Mouse (Mus musculus) megakaryocyte, embryonic 14.5 days (primary cell): ENCODE measurements around the gene Stox2. TPM values are rescaled to one million over a fixed set of nuclear protein-coding genes. Genes with fewer than 3 reads are reported as not detected.

Experiments used
- H3K27me3 ChIP-seq: replicated peaks from 2 replicates; pipeline ENCODE3; 2012; ENCODE audit warnings: inconsistent platforms
- H3K36me3 ChIP-seq: replicated peaks from 2 replicates; pipeline ENCODE3; 2012; ENCODE audit warnings: low read length, inconsistent platforms, mixed read lengths
- H3K4me1 ChIP-seq: 2 replicates; pipeline ENCODE4 v1.6.1; 2012; ENCODE audit warnings: inconsistent platforms
- H3K4me3 ChIP-seq: replicated peaks from 2 replicates; pipeline ENCODE3; 2012; ENCODE audit warnings: moderate library complexity, mild to moderate bottlenecking, inconsistent platforms
- H3K9me3 ChIP-seq: 2 replicates; pipeline ENCODE4 v1.6.1; 2012; ENCODE audit warnings: inconsistent platforms
- FLI1 ChIP-seq: IDR thresholded peaks from 2 replicates; pipeline ENCODE4 v1.6.1; 2012; ENCODE audit warnings: low read length, inconsistent platforms, mixed read lengths
- GATA1 ChIP-seq: IDR thresholded peaks from 3 replicates; pipeline ENCODE4 v1.6.1; 2012; ENCODE audit warnings: mixed read lengths, low read length, inconsistent platforms, borderline replicate concordance
- polyA plus RNA-seq: library from polyadenylated mRNA; stranded (reverse); fragments of >175 nt; gene quantifications from 2 replicates; pipeline ENCODE4 v1.2.3, GENCODE M21; 2012; ENCODE audit warnings: low replicate concordance; ENCODE audit not compliant: insufficient read depth

Gene Stox2
- polyA plus RNA-seq, 1 experiment = not detected

GRCm38 (mm10) chr8:47206640-47207237 is 239.4 kb downstream of the Stox2 start:
- no peaks in the 10 kb centered on the region for H3K4me1 ChIP-seq
- H3K36me3 ChIP-seq = no peaks in the 10 kb centered on the region
- no peak overlapping the region for H3K4me3 ChIP-seq
- no peak for TF ChIP-seq FLI1
- TF ChIP-seq GATA1 = no peak
- H3K9me3 ChIP-seq = peaks cover 8% of the 10 kb centered on the region
- no peaks in the 10 kb centered on the region for H3K27me3 ChIP-seq

- H3K4me3 ChIP-seq = no peak overlapping the region
- H3K9me3 ChIP-seq = peaks cover 8% of the 10 kb centered on the region
- no peaks in the 10 kb centered on the region for H3K4me1 ChIP-seq
- no peaks in the 10 kb centered on the region for H3K27me3 ChIP-seq
- H3K36me3 ChIP-seq = no peaks in the 10 kb centered on the region
- TF ChIP-seq GATA1 (no peak), FLI1 (no peak)
Measured at GRCm38 (mm10) chr8:47205472-47205871, 240.7 kb downstream of the Stox2 start.

GRCm38 (mm10) chr8:47196391-47196790 is 249.8 kb downstream of the Stox2 start:
- H3K27me3 ChIP-seq = no peaks in the 10 kb centered on the region
- peaks cover 20% of the 10 kb centered on the region for H3K9me3 ChIP-seq
- H3K36me3 ChIP-seq = no peaks in the 10 kb centered on the region
- TF ChIP-seq FLI1 (no peak), GATA1 (no peak)
- no peaks in the 10 kb centered on the region for H3K4me1 ChIP-seq
- no peak overlapping the region for H3K4me3 ChIP-seq

- no peaks in the 10 kb centered on the region for H3K36me3 ChIP-seq
Measured at GRCm38 (mm10) chr8:47193321-47193996, 252.7 kb downstream of the Stox2 start.

GRCm38 (mm10) chr8:47191444-47192365 is 254.5 kb downstream of the Stox2 start:
- no peaks in the 10 kb centered on the region for H3K27me3 ChIP-seq
- no peaks in the 10 kb centered on the region for H3K36me3 ChIP-seq
- H3K4me1 ChIP-seq = no peaks in the 10 kb centered on the region
- H3K9me3 ChIP-seq = peaks cover 20% of the 10 kb centered on the region
- no peak for TF ChIP-seq GATA1
- no peak for TF ChIP-seq FLI1
- no peak overlapping the region for H3K4me3 ChIP-seq

More at GRCm38 (mm10) chr8:47193321-47193996, 252.7 kb downstream of the Stox2 start:
- Histone ChIP-seq H3K9me3 (peaks cover 20% of the 10 kb centered on the region), H3K4me3 (peak overlapping the region; percentile 33), H3K4me1 (no peaks in the 10 kb centered on the region), H3K27me3 (no peaks in the 10 kb centered on the region)
- TF ChIP-seq FLI1 (no peak), GATA1 (no peak)

GRCm38 (mm10) chr8:47185396-47185795 is 260.8 kb downstream of the Stox2 start:
- no peak overlapping the region for H3K4me3 ChIP-seq
- H3K4me1 ChIP-seq = no peaks in the 10 kb centered on the region
- no peaks in the 10 kb centered on the region for H3K27me3 ChIP-seq
- peaks cover 4% of the 10 kb centered on the region; the same call in 1 of the 2 replicates for H3K9me3 ChIP-seq
- H3K36me3 ChIP-seq = no peaks in the 10 kb centered on the region
- TF ChIP-seq FLI1 = no peak
- TF ChIP-seq GATA1 = no peak

GRCm38 (mm10) chr8:47182771-47183558 is 263.2 kb downstream of the Stox2 start:
- H3K36me3 ChIP-seq = no peaks in the 10 kb centered on the region
- no peaks in the 10 kb centered on the region for H3K27me3 ChIP-seq
- no peak for TF ChIP-seq FLI1
- TF ChIP-seq GATA1 = no peak
- peaks cover 4% of the 10 kb centered on the region; the same call in 1 of the 2 replicates for H3K9me3 ChIP-seq
- no peaks in the 10 kb centered on the region for H3K4me1 ChIP-seq
- H3K4me3 ChIP-seq = no peak overlapping the region

- TF ChIP-seq FLI1 = no peak
- TF ChIP-seq GATA1 = no peak
- H3K27me3 ChIP-seq = no peaks in the 10 kb centered on the region
- no peak overlapping the region for H3K4me3 ChIP-seq
Measured at GRCm38 (mm10) chr8:47182292-47182691, 263.9 kb downstream of the Stox2 start.

More at GRCm38 (mm10) chr8:47182292-47182691, 263.9 kb downstream of the Stox2 start:
- Histone ChIP-seq H3K9me3 (peaks cover 4% of the 10 kb centered on the region; the same call in 1 of the 2 replicates), H3K36me3 (no peaks in the 10 kb centered on the region), H3K4me1 (no peaks in the 10 kb centered on the region)
